Mouse (Mus musculus) megakaryocyte, embryonic 14.5 days (primary cell): ENCODE data around the gene Nr6a1.

Source experiments
- FLI1 ChIP-seq: IDR thresholded peaks from 2 replicates; pipeline ENCODE4 v1.6.1; 2012; ENCODE audit warnings: low read length, inconsistent platforms, mixed read lengths
- GATA1 ChIP-seq: IDR thresholded peaks from 3 replicates; pipeline ENCODE4 v1.6.1; 2012; ENCODE audit warnings: mixed read lengths, low read length, inconsistent platforms, borderline replicate concordance

DNA sequence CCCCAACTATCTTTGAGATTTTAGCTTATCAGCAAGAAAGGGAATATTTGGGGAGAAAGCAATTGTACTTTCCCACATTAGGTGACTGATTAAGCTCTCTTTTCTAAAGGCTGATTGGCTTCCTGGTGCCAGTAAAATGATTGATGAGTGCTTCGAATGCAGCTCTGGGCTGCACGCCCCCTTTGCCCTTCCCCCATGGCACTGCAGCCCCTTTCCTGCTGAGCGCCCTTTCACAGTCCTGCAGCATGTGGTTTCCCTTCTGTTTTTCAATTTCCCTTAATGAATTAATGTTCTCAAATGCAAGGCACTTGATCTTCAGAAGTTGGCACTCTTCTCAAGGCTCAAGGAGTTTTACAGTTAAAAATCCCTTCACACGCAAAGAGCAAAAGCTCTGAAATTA is 12.5 kb downstream of the Nr6a1 start:
- no peak for TF ChIP-seq GATA1
- no peak for TF ChIP-seq FLI1
